Mouse (Mus musculus) kidney, adult 8-10 months (tissue): ENCODE data around the gene Gpr25.

ENCODE experiments used
- DNase-seq, 2 experiments: peaks; one replicate each; pipeline ENCODE4 v3.0.0; 2022

Gene Gpr25

DNA sequence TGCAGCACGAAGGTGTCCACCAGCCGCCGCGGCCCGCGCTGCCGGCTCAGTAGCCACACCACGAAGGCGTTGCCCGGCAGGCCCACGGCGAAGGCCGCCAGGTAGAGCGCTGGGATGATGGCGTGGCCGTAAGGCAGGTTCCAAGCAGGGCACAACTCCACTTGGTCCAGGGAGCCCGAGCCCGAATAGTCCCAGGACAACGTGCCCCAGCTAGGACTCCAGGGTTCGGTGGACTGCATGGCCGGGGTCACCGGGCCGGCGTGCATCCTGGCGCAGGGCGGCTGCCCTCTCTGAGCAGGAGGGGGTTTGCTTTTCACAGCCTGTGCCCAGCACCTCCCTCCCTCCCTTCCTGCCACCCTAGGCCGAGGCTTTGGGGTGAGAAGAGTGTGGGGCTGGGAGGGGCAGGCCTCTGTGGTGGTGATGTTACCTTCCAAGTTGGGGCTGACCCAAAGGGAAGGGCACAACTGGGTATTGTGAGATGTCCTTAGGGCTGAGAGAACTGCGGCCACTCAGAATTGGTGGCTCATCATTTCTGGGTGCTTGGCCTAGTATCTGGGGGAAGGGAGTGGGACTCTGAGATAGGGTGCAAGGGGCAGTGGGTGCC lies at the start of gene Gpr25:
TSS of gene Gpr25 (minus strand) at position 239 of the 604 bp plus-strand sequence.
- no peak for DNase-seq

DNA sequence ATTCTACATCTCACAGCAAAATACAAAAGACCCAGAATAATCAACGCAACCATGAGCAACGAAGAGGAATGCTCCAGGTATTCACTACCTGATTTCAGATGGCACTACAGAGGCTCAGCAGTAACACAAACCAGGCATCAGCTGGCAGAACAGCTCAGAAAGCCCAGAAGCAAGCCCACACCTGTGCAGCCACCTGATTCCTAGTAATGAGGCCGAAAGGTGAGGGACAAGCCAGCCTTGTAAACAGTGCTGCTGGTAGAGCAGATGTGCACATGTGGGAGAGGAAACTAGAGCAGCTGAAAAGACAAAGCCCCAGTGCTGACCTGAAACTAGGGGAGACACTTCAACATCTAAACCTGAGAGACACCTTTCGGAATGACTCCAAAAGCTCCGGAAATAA lies 48.5 kb upstream of the Gpr25 start:
- no peak for DNase-seq

- peak; percentile 24 to 53 for DNase-seq
These were observed 45.8 kb upstream of the Gpr25 start for GRCm38 (mm10) chr1:136306424-136306823.

- no peak for DNase-seq
These were observed 33.3 kb upstream of the Gpr25 start for GRCm38 (mm10) chr1:136293961-136294360.

GRCm38 (mm10) chr1:136289803-136290202 lies 29.1 kb upstream of the Gpr25 start:
- no peak for DNase-seq

DNA sequence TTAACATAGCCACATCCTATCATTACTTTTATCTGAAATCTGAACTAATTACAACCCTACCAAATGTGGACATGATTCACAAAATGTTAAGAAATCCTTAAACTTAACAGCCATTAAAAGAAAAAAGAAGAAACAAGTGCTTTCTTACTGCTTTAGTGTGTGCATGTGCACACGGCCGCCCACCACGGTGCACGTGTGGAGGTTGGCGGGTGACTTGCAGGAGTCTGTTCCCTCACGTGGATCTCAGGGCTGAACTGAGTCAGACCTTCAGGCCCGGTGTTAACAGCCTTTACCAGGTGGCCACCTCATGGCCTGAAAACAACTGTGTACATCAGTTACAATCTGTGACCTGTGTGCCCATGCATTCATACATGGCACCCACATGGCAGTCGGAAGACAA lies 16.7 kb upstream of the Gpr25 start:
- no peak for DNase-seq

- DNase-seq, result no peak
These were observed 7.6 kb upstream of the Gpr25 start for GRCm38 (mm10) chr1:136268224-136268623.

GRCm38 (mm10) chr1:136266127-136266526 lies 5.5 kb upstream of the Gpr25 start:
- DNase-seq, result no peak

- DNase-seq, result no peak
These were observed 2.7 kb upstream of the Gpr25 start for GRCm38 (mm10) chr1:136263355-136263754.

- DNase-seq, result peak; percentile 53 to 56
These were observed 609 bp downstream of the Gpr25 start for GRCm38 (mm10) chr1:136259893-136260634.

DNA sequence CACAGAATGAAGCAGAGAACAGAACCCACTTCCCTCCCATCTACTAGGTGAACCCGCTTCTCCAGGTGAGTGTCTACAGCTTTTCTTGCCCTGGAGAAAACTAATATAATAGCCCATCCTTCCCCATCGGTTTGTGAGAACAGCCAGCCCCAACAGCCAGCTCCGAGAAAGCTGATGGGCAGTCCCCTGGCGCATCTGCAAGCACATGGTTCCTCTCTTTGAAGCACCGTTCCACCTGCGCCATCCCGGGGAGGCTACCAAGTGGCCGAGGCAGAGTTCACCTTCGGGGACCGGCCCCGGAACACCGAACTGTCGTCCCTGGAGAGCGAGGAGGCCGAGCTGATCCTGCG lies 1.2 kb downstream of the Gpr25 start:
- no peak for DNase-seq

DNA sequence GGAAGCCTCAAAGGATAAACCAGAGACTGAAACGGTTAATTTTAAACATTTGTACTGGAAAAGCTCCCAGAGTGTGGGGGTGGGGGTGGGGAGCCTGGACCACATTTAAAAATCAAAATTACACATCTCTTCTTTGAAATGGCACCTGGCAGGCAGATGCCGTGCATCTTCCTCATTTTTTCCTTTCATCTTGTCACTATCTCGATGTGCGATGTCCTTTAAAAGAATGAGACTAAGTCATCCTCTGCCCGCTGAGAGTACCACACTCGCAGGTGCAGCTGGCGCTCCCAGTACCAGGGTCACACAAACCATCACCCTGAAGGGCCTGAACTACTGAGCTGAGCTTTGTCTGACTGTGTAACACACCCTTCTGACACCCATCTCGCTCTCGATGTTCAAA lies 2.2 kb downstream of the Gpr25 start:
- no peak for DNase-seq

DNA sequence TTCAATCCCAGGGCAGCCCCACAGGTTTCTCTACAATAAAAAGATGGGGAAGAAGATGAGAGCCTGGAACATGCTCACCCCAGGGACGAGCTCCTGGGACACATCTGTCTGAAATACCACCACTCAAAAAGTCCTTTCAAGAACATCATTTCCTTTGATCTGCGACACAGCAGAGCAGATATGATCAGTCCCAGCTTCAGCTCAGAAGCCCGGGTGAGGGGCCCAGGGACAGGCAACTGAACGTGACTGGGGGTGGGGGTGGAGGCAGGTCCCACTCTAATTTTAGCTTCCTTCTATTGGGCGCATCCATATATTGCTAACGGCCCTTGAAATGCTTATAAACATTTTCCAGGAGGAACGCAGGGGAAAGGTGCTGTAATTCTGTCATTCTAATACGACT lies 5.0 kb downstream of the Gpr25 start:
- no peak for DNase-seq

GRCm38 (mm10) chr1:136255174-136255573 lies 5.5 kb downstream of the Gpr25 start:
- no peak for DNase-seq

GRCm38 (mm10) chr1:136254503-136255065 lies 6.1 kb downstream of the Gpr25 start:
- no peak for DNase-seq

DNA sequence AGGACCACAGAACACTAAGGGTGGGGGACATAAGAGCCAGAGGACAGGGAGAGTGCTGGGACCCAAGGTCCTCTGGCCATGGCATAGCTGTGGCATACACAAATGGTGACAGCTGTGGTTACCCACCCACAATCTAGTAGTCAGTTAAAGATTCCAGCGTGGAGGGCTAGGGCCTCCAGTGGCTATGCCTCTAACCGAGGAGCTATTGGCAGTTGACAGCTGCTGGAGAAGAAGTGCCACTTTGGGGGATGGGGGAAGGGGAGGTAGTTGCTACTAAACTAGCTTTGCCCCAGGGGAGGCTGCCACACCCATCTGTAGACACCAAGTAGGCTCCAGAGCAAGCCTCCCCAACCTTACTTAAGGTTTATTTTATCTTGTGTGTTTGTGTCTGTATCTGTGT lies 7.2 kb downstream of the Gpr25 start:
- no peak for DNase-seq

DNA sequence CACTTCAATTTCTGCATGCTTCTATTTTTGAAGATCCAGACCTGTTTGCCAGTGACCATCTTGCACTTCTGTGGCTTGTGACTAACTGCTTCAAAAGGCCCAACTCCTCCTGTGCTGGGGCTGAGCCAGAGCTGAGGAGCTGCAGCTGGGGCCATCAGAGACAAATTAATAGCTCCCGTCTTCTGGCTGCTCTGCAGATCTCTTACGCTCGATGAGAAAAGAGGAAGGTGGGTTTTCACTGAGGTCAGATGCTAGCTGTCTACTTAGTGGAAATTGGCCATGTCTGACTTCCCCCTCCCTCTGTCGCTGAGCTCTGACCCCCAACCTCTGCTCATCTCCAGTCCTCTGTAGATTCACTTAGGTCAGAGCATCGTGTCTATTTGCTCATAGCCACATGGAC lies 11.0 kb downstream of the Gpr25 start:
- no peak for DNase-seq

DNA sequence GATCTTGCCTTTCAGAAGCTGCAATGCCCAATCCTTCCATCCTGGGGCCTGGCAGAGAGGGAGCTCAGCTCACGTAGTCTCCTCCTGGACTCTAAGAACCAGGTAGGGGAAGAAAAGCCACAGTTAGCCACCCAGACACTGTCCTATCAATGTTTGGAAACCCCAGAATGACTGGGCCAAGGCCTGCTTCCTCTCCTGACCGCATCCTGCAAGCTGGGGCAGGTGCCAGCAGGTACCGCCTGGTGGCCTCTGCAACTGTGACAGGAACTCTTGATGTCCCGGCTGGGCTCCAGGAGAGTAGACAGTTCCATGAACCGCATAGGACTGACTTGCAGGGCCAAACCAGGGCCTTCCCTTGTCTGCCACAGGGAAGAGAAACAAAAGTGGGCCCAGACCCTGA lies 13.3 kb downstream of the Gpr25 start:
- DNase-seq, result no peak

DNA sequence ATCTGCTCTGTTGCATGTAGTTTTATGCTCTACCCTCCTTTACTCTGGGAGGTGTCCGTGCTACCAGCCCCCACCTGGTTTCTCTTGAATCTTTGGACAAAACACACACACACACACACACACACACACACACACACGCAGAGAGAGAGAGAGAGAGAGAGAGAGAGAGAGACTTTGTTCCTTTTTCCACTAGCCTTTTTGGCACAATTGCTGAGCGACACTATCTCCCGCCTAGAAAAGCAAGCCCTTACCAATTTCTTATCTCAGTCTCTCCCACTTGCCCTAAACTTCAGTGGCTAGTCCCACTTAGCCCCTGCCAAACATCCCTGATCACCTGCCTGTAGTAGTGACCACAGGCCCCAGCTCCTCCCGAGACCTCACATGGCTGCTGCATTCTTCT lies 16.2 kb downstream of the Gpr25 start:
- DNase-seq, result no peak

- no peak for DNase-seq
These were observed 18.9 kb downstream of the Gpr25 start for GRCm38 (mm10) chr1:136241801-136242200.

- DNase-seq, result no peak
These were observed 22.2 kb downstream of the Gpr25 start for GRCm38 (mm10) chr1:136238495-136238894.

DNA sequence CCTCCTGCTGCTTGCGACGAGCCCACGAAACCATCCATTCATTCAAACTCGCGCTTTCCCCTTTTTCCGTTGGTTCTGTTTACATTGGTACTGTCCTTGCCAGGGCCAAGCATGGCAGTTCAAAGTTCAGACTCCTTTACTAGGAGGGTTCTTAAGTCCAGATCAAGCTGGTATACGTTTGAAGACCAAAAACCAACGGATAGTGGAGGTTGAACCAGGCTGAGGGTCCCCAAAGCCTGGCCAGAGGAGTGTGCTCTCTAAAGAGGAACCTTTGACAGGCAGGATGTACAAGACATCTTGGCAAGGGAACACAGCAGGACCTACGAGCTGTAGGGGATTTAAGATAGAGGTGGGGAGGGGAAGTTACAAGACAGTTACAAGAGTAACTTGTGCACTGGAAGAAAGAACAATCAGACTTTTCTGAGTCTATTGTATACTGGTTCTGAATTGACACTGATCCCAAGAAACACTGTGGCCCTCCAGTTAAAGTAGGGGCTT lies 26.0 kb downstream of the Gpr25 start:
- DNase-seq, result no peak

GRCm38 (mm10) chr1:136233892-136234594 lies 26.6 kb downstream of the Gpr25 start, which contains the start of gene Inava:
TSS of gene Inava (minus strand) at chr1:136234264.
- no peak for DNase-seq
